Mouse (Mus musculus) ES-CJ7 (cell line): ENCODE measurements around the gene Tmc1.

Experiments used
- DNase-seq: peaks from one replicate; pipeline ENCODE4 v3.0.0; 2011; ENCODE audit warnings: low read depth, low spot score

Tmc1 gene

GRCm38 (mm10) chr19:20953874-20954273 is at the start of gene Tmc1:
Gene Tmc1 (minus strand): TSS chr19:20954202.
- DNase-seq = no peak

GRCm38 (mm10) chr19:21001552-21001951 is 47.5 kb upstream of the Tmc1 start:
- DNase-seq = no peak

GRCm38 (mm10) chr19:20979244-20979643 is 25.2 kb upstream of the Tmc1 start:
- no peak for DNase-seq

GRCm38 (mm10) chr19:20978148-20978547 is 24.1 kb upstream of the Tmc1 start:
- DNase-seq = peak; percentile 15

- DNase-seq = peak; percentile 44
Measured at GRCm38 (mm10) chr19:20971926-20972325, 17.9 kb upstream of the Tmc1 start.

GRCm38 (mm10) chr19:20954815-20955214 is 813 bp upstream of the Tmc1 start:
- DNase-seq = no peak

- DNase-seq = peak; percentile 41
Measured at GRCm38 (mm10) chr19:20944446-20944845, 9.6 kb downstream of the Tmc1 start.

GRCm38 (mm10) chr19:20924282-20924681 is 29.7 kb downstream of the Tmc1 start:
- DNase-seq = peak; percentile 77

- DNase-seq = peak; percentile 96
Measured at GRCm38 (mm10) chr19:20923336-20924211, 30.4 kb downstream of the Tmc1 start.

- DNase-seq = no peak
Measured at GRCm38 (mm10) chr19:20918241-20918640, 35.8 kb downstream of the Tmc1 start.

GRCm38 (mm10) chr19:20915151-20915550 is 38.9 kb downstream of the Tmc1 start:
- no peak for DNase-seq

- no peak for DNase-seq
Measured at GRCm38 (mm10) chr19:20910356-20910755, 43.6 kb downstream of the Tmc1 start.

GRCm38 (mm10) chr19:20881205-20881604 is 72.8 kb downstream of the Tmc1 start:
- no peak for DNase-seq

- DNase-seq = no peak
Measured at GRCm38 (mm10) chr19:20875881-20876280, 78.1 kb downstream of the Tmc1 start.

GRCm38 (mm10) chr19:20861779-20862178 is 92.2 kb downstream of the Tmc1 start:
- no peak for DNase-seq

GRCm38 (mm10) chr19:20860270-20860669 is 93.7 kb downstream of the Tmc1 start:
- no peak for DNase-seq

GRCm38 (mm10) chr19:20857819-20858218 is 96.2 kb downstream of the Tmc1 start:
- no peak for DNase-seq

GRCm38 (mm10) chr19:20848906-20849305 is 105.1 kb downstream of the Tmc1 start:
- peak; percentile 47 for DNase-seq

- no peak for DNase-seq
Measured at GRCm38 (mm10) chr19:20847476-20848073, 106.4 kb downstream of the Tmc1 start.

GRCm38 (mm10) chr19:20837422-20837821 is 116.6 kb downstream of the Tmc1 start:
- peak; percentile 35 for DNase-seq

GRCm38 (mm10) chr19:20836055-20836845 is 117.8 kb downstream of the Tmc1 start:
- DNase-seq = no peak

- DNase-seq = no peak
Measured at GRCm38 (mm10) chr19:20834895-20835294, 119.1 kb downstream of the Tmc1 start.
